Mouse (Mus musculus): ENCODE data around the gene Iqcd.

Iqcd gene

GRCm38 (mm10) chr5:120588569-120589094, at the start of gene Iqcd, which contains the start of gene Tpcn1:
Iqcd (plus strand) TSS chr5:120589016.
Tpcn1 (minus strand) TSS chr5:120588673.
- DNase-seq (ENCODE audit: low read depth, low spot score): peak; percentile 100

GRCm38 (mm10) chr5:120548236-120548850, 40.5 kb upstream of the Iqcd start:
- no peak for DNase-seq (ENCODE audit: low read depth, low spot score)

- DNase-seq (ENCODE audit: low read depth, low spot score): no peak
These were observed 38.7 kb upstream of the Iqcd start for GRCm38 (mm10) chr5:120550137-120550536.

- DNase-seq (ENCODE audit: low read depth, low spot score): no peak
These were observed 38.1 kb upstream of the Iqcd start for GRCm38 (mm10) chr5:120550673-120551072.

- no peak for DNase-seq (ENCODE audit: low read depth, low spot score)
These were observed 32.9 kb upstream of the Iqcd start for GRCm38 (mm10) chr5:120555871-120556270.

- DNase-seq (ENCODE audit: low read depth, low spot score): no peak
These were observed 30.8 kb upstream of the Iqcd start for GRCm38 (mm10) chr5:120558041-120558440.

- DNase-seq (ENCODE audit: low read depth, low spot score): no peak
These were observed 30.1 kb upstream of the Iqcd start for GRCm38 (mm10) chr5:120558762-120559161.

- no peak for DNase-seq (ENCODE audit: low read depth, low spot score)
These were observed 28.6 kb upstream of the Iqcd start for GRCm38 (mm10) chr5:120560129-120560615.

- DNase-seq (ENCODE audit: low read depth, low spot score): peak; percentile 78
These were observed 28.1 kb upstream of the Iqcd start for GRCm38 (mm10) chr5:120560616-120561311.

- peak; percentile 77 for DNase-seq (ENCODE audit: low read depth, low spot score)
These were observed 25.6 kb upstream of the Iqcd start for GRCm38 (mm10) chr5:120562956-120563913.

- no peak for DNase-seq (ENCODE audit: low read depth, low spot score)
These were observed 24.9 kb upstream of the Iqcd start for GRCm38 (mm10) chr5:120563914-120564311.

- no peak for DNase-seq (ENCODE audit: low read depth, low spot score)
These were observed 23.5 kb upstream of the Iqcd start for GRCm38 (mm10) chr5:120565171-120565905.

- DNase-seq (ENCODE audit: low read depth, low spot score): no peak
These were observed 22.7 kb upstream of the Iqcd start for GRCm38 (mm10) chr5:120566101-120566500.

- DNase-seq (ENCODE audit: low read depth, low spot score): no peak
These were observed 22.0 kb upstream of the Iqcd start for GRCm38 (mm10) chr5:120566681-120567252.

GRCm38 (mm10) chr5:120567253-120567701, 21.5 kb upstream of the Iqcd start:
- peak; percentile 86 for DNase-seq (ENCODE audit: low read depth, low spot score)

GRCm38 (mm10) chr5:120567761-120568211, 21.0 kb upstream of the Iqcd start:
- no peak for DNase-seq (ENCODE audit: low read depth, low spot score)

- DNase-seq (ENCODE audit: low read depth, low spot score): no peak
These were observed 20.5 kb upstream of the Iqcd start for GRCm38 (mm10) chr5:120568336-120568768.

- DNase-seq (ENCODE audit: low read depth, low spot score): no peak
These were observed 19.9 kb upstream of the Iqcd start for GRCm38 (mm10) chr5:120568964-120569363.

GRCm38 (mm10) chr5:120569791-120570190, 19.0 kb upstream of the Iqcd start:
- no peak for DNase-seq (ENCODE audit: low read depth, low spot score)

- DNase-seq (ENCODE audit: low read depth, low spot score): no peak
These were observed 18.4 kb upstream of the Iqcd start for GRCm38 (mm10) chr5:120570289-120570897.
